Mouse (Mus musculus) liver, embryonic 11.5 days (tissue): ENCODE measurements around the gene Plekha1. TPM values are rescaled to one million over a fixed set of nuclear protein-coding genes. Genes with fewer than 3 reads are reported as not detected.

ENCODE experiments used
- ATAC-seq: fragments of 200-750 bp; cut with Nextera tagmentation; replicated peaks from 2 replicates; pipeline ENCODE4 v1.8.0; 2017; ENCODE audit warnings: moderate number of reproducible peaks, mild to moderate bottlenecking, moderate TSS enrichment, moderate library complexity; ENCODE audit not compliant: low FRiP score
- DNase-seq: peaks from one replicate; pipeline ENCODE4 v3.0.0-alpha.2; 2017; ENCODE audit warnings: low spot score
- H3K27ac ChIP-seq: fragments of 300-500 bp; sonication (generic); 2 replicates; pipeline ENCODE4 v1.5.1; 2014; ENCODE audit warnings: mild to moderate bottlenecking, low read depth, low read length, control low read depth
- H3K27me3 ChIP-seq: fragments of 300-500 bp; sonication (generic); replicated peaks from 2 replicates; pipeline ENCODE4 v1.6.1; 2014; ENCODE audit warnings: low read length, mixed read lengths; ENCODE audit not compliant: control insufficient read depth, insufficient read depth
- H3K36me3 ChIP-seq: fragments of 300-500 bp; sonication (generic); 2 replicates; pipeline ENCODE4 v1.6.1; 2014; ENCODE audit warnings: mild to moderate bottlenecking, low read length, moderate library complexity, mixed read lengths; ENCODE audit not compliant: control insufficient read depth, insufficient read depth
- H3K4me1 ChIP-seq: fragments of 300-500 bp; sonication (generic); replicated peaks from 2 replicates; pipeline ENCODE4 v1.6.1; 2014; ENCODE audit warnings: low read length, mixed read lengths; ENCODE audit not compliant: control insufficient read depth, insufficient read depth
- H3K4me2 ChIP-seq: fragments of 300-500 bp; sonication (generic); 2 replicates; pipeline ENCODE4 v1.6.1; 2014; ENCODE audit warnings: mild to moderate bottlenecking, control low read depth, moderate library complexity
- H3K4me3 ChIP-seq: fragments of 300-500 bp; sonication (generic); 2 replicates; pipeline ENCODE4 v1.5.1; 2014; ENCODE audit warnings: low read depth, low read length, control low read depth
- H3K9ac ChIP-seq: fragments of 300-500 bp; sonication (generic); 2 replicates; pipeline ENCODE4 v1.6.1; 2014; ENCODE audit warnings: low read depth, low read length, control low read depth
- H3K9me3 ChIP-seq: fragments of 300-500 bp; sonication (generic); 2 replicates; pipeline ENCODE4 v1.6.1; 2016; ENCODE audit warnings: low read length, inconsistent platforms, mixed read lengths; ENCODE audit not compliant: control insufficient read depth
- WGBS: fragments of 180-500 bp; shearing (Covaris S2); extraction: QIAGEN DNeasy Blood & Tissue Kit; methylation state at CpG from one replicate; pipeline ENCODE4 v1.1.7; 2014; 5-methylcytosine and 5-hydroxymethylcytosine counted together
- polyA plus RNA-seq: library from polyadenylated mRNA; unstranded; fragments of >200 nt; fragmentation: Nextera tagmentation; extraction: Ambion mirVana; gene quantifications from 2 replicates; pipeline ENCODE4 v1.2.1, GENCODE M21; 2014

Gene Plekha1
- polyA plus RNA-seq, 1 experiment from 2014 or later, result 20.1 TPM

DNA sequence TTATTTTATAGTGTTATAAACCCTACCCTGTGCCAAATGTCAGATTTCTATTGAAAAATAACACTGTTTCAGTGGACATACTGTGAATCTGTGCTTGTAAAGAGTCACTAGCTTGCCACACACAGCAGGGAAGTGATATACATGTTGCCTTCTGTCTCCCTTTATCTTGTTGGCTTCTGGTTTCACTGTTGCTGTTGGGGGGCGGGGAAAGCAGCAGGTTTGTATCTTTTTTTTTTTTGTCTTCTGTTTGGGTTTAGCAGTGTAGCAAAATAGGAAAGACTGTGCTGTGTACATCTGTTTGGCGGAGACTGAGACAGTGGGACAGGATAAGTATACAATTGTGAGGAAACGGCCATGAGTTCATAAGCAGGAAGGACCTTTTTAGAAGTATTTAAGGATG, 1.7 kb downstream of the Plekha1 start:
- DNase-seq (no peak), ATAC-seq (no peak)
- 58% methylated on average over 3 of the region's 3 CpGs for WGBS
- Histone ChIP-seq H3K9me3 (no peaks in the 10 kb centered on the region), H3K4me3 (no peak overlapping the region), H3K27me3 (peaks cover 17% of the 10 kb centered on the region), H3K4me2 (peak overlapping the region; percentile 4; the same call in 1 of the 2 replicates), H3K27ac (no peak overlapping the region), H3K4me1 (no peaks in the 10 kb centered on the region), H3K36me3 (no peaks in the 10 kb centered on the region), H3K9ac (no peak overlapping the region)

- H3K36me3 ChIP-seq, result no peaks in the 10 kb centered on the region
- 81% methylated on average over 2 of the region's 2 CpGs for WGBS
Observed at GRCm38 (mm10) chr7:130884161-130884560, 18.6 kb downstream of the Plekha1 start.

DNA sequence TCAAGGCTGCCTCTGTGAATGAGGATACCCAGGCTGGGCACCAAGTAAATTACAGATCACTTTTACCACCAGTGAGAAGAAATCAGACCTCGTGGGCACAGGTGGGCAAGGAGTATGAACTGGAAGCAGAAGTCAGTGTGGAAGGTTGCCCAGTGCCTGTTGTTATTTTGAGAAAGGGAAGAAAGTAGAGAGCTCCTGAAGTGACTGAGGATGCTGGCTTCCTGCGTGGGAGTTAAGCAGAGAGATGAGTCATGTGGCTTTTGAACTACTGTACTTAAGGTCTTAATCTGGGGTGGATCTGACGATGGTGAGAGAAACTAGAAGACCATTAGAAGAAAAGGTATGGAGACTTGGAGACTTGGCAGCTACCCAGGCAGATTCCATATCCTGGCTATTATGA, 20.7 kb downstream of the Plekha1 start:
- DNase-seq, result no peak
- H3K36me3 ChIP-seq, result no peaks in the 10 kb centered on the region
- no peaks in the 10 kb centered on the region for H3K27me3 ChIP-seq
- WGBS, result 70% methylated on average over 3 of the region's 3 CpGs
- H3K27ac ChIP-seq, result no peak overlapping the region
- no peak overlapping the region for H3K9ac ChIP-seq
- H3K9me3 ChIP-seq, result no peaks in the 10 kb centered on the region
- no peak overlapping the region for H3K4me2 ChIP-seq
- H3K4me1 ChIP-seq, result no peaks in the 10 kb centered on the region
- no peak overlapping the region for H3K4me3 ChIP-seq
- ATAC-seq, result no peak

More at GRCm38 (mm10) chr7:130884161-130884560, 18.6 kb downstream of the Plekha1 start:
- ATAC-seq, result no peak
- Histone ChIP-seq H3K4me3 (no peak overlapping the region), H3K4me2 (no peak overlapping the region), H3K9ac (no peak overlapping the region), H3K27ac (no peak overlapping the region), H3K27me3 (no peaks in the 10 kb centered on the region), H3K4me1 (no peaks in the 10 kb centered on the region), H3K9me3 (no peaks in the 10 kb centered on the region)
- no peak for DNase-seq

GRCm38 (mm10) chr7:130887946-130888345, 22.4 kb downstream of the Plekha1 start:
- no peak overlapping the region for H3K27ac ChIP-seq
- H3K27me3 ChIP-seq, result no peaks in the 10 kb centered on the region
- no peak for DNase-seq
- no peak for ATAC-seq
- WGBS, result 61% methylated on average over 3 of the region's 3 CpGs
- no peaks in the 10 kb centered on the region for H3K9me3 ChIP-seq
- H3K9ac ChIP-seq, result no peak overlapping the region
- no peaks in the 10 kb centered on the region for H3K4me1 ChIP-seq
- H3K36me3 ChIP-seq, result no peaks in the 10 kb centered on the region
- H3K4me3 ChIP-seq, result no peak overlapping the region
- no peak overlapping the region for H3K4me2 ChIP-seq

DNA sequence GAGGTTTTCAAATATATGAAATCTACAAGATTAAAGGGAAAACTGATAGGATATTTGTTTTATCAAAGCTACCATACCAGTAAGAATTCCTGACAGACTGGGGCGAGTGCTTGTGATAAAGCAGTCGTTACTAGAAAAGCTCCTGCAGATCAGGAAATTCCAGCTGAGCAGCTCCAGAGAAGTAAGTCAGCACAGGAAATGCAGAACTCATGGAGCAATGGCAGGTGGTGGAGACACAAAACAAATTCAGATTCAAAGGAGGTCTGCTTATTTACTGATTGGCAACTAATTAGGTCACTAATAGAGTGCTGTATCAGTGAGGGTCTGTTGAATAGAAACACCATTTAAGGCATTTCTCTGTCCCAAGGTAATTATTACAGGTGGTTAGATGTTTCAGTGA, 25.3 kb downstream of the Plekha1 start:
- H3K36me3 ChIP-seq, result no peaks in the 10 kb centered on the region
- H3K4me3 ChIP-seq, result no peak overlapping the region
- no peaks in the 10 kb centered on the region for H3K4me1 ChIP-seq
- no peaks in the 10 kb centered on the region for H3K9me3 ChIP-seq
- no peaks in the 10 kb centered on the region for H3K27me3 ChIP-seq
- ATAC-seq, result no peak
- no peak overlapping the region for H3K4me2 ChIP-seq
- 39% methylated on average over 2 of the region's 2 CpGs for WGBS
- no peak overlapping the region for H3K9ac ChIP-seq
- DNase-seq, result no peak
- H3K27ac ChIP-seq, result no peak overlapping the region

DNA sequence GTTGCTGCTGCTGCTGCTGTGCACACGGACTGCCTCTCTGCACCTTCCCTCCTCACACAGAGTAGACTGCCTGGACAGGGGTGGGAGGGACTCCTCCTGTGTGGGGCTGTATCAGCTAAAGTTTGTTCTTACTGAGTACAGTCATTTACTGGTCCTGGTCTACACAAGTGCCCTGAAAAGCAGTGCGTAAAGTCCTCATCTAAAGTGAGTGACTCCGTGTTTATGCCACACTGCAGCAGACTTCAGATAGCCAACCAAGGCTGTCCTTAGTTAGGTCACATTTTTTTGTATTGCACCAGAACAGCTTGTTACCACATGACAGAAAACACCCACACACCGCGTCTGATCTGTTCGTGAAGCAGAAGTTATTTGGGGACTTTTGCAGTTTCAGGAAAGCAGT, 27.4 kb downstream of the Plekha1 start:
- Histone ChIP-seq H3K9me3 (no peaks in the 10 kb centered on the region), H3K9ac (no peak overlapping the region), H3K4me3 (no peak overlapping the region), H3K36me3 (no peaks in the 10 kb centered on the region), H3K27ac (no peak overlapping the region), H3K27me3 (no peaks in the 10 kb centered on the region), H3K4me2 (no peak overlapping the region), H3K4me1 (no peaks in the 10 kb centered on the region)
- 77% methylated on average over 6 of the region's 6 CpGs for WGBS
- no peak for DNase-seq
- no peak for ATAC-seq

DNA sequence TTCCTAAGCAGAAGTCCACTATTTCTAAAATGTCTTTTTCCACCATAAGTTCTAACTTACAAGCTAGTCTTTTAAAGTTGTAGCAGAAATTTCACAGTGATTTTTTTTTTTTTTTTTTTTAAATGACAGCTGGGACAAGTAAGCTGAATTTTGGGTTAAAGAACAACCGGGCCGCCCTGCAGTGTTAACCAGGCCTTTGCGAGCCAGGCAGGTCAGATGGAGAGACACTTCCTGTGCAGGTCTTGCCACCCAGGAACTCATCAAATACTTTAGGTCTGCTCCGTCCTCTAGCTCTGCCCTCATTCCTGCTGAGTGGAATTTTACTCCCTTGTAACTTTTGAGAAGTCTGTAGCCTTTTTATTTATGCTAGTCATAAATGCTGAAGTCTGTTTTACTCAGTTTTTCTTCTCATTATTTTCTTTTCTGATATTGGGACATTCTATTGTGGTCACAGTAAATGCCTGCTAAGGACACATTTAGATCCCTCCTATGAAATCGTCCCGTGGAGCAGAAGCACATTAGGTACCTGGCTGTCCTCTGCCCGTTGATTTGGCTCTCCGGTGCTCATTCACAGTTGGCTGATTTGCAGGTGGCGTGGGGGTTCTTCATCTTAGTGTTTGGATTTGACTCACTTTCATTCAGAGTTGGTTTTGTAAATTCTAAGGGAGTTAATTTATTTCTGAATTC, 29.5 kb downstream of the Plekha1 start:
- Histone ChIP-seq H3K9me3 (no peaks in the 10 kb centered on the region), H3K4me1 (no peaks in the 10 kb centered on the region), H3K4me2 (no peak overlapping the region), H3K4me3 (no peak overlapping the region), H3K27me3 (no peaks in the 10 kb centered on the region), H3K9ac (no peak overlapping the region), H3K36me3 (no peaks in the 10 kb centered on the region; the same call in 1 of the 2 replicates), H3K27ac (no peak overlapping the region)
- 85% methylated on average over 9 of the region's 9 CpGs for WGBS
- DNase-seq (no peak), ATAC-seq (no peak)

DNA sequence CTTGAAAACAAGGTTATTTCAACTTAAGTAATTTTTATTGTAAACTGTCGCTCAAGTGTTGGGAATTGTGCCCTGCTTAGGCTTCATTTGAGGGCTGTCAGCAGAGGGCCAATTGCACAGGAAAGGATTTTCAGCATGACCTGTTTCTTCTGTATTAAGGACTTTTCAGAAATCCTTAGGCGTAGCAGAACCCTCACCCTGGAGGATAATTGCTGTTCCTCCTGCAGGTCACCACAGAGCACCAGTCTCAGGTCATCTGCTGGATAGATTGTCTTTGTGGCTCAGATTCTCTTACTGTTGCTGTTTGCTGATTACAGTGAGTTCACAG, 30.0 kb downstream of the Plekha1 start:
- no peak overlapping the region for H3K4me2 ChIP-seq
- H3K4me1 ChIP-seq, result no peaks in the 10 kb centered on the region
- H3K9me3 ChIP-seq, result no peaks in the 10 kb centered on the region
- H3K27ac ChIP-seq, result no peak overlapping the region
- no peak overlapping the region for H3K4me3 ChIP-seq
- 91% methylated on average over 2 of the region's 2 CpGs for WGBS
- H3K36me3 ChIP-seq, result no peaks in the 10 kb centered on the region; the same call in 1 of the 2 replicates
- no peak for DNase-seq
- no peak overlapping the region for H3K9ac ChIP-seq
- H3K27me3 ChIP-seq, result no peaks in the 10 kb centered on the region
- ATAC-seq, result no peak

DNA sequence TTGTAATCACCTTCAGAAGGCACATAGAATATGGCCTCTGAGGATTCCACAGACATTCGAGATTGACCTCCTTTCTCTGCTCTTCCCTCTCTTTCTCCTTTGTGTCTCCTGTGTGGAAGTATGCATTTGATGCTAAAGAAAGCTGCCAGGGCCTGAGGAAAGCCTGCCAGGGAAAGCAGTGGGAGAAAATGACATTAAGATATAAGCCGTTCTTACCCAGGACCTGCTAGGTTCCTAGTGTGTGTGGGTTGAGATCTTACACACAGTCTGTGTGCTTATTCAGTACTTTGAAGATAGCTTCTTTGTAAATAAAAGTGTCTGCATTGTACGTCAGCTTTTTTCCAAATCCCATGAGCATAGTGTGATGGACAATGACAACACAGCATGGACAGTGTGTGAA, 30.5 kb downstream of the Plekha1 start:
- no peaks in the 10 kb centered on the region for H3K9me3 ChIP-seq
- no peaks in the 10 kb centered on the region; the same call in 1 of the 2 replicates for H3K36me3 ChIP-seq
- no peaks in the 10 kb centered on the region for H3K27me3 ChIP-seq
- no peak overlapping the region for H3K9ac ChIP-seq
- H3K4me1 ChIP-seq, result no peaks in the 10 kb centered on the region
- no peak overlapping the region for H3K4me2 ChIP-seq
- DNase-seq (no peak), ATAC-seq (no peak)
- no peak overlapping the region for H3K4me3 ChIP-seq
- H3K27ac ChIP-seq, result no peak overlapping the region
- 82% methylated on average over 3 of the region's 3 CpGs for WGBS
